Mouse (Mus musculus) embryonic facial prominence, embryonic 15.5 days (tissue): ENCODE results near the gene 4933424G06Rik. TPM values are rescaled to one million over a fixed set of nuclear protein-coding genes. Genes with fewer than 3 reads are reported as not detected.

ENCODE experiments used
- ATAC-seq: fragments of 200-750 bp; cut with Nextera tagmentation; 2 replicates; pipeline ENCODE4 v1.8.0; 2017; ENCODE audit warnings: low read depth, moderate TSS enrichment; ENCODE audit not compliant: insufficient number of reproducible peaks, low FRiP score, low TSS enrichment
- H3K27ac ChIP-seq: fragments of 300-500 bp; sonication (generic); replicated peaks from 2 replicates; pipeline ENCODE4 v1.5.1; 2015; ENCODE audit warnings: mild to moderate bottlenecking, inconsistent platforms
- H3K27me3 ChIP-seq: fragments of 300-500 bp; sonication (generic); 2 replicates; pipeline ENCODE4 v1.6.1; 2015; ENCODE audit warnings: inconsistent platforms
- H3K36me3 ChIP-seq: fragments of 300-500 bp; sonication (generic); 2 replicates; pipeline ENCODE4 v1.6.1; 2015; ENCODE audit warnings: mild to moderate bottlenecking, inconsistent platforms
- H3K4me1 ChIP-seq: fragments of 300-500 bp; sonication (generic); 2 replicates; pipeline ENCODE4 v1.6.1; 2015; ENCODE audit warnings: inconsistent platforms
- H3K4me2 ChIP-seq: fragments of 300-500 bp; sonication (generic); replicated peaks from 2 replicates; pipeline ENCODE4 v1.6.1; 2015; ENCODE audit warnings: mild to moderate bottlenecking, inconsistent platforms
- H3K4me3 ChIP-seq: fragments of 300-500 bp; sonication (generic); replicated peaks from 2 replicates; pipeline ENCODE4 v1.5.1; 2015; ENCODE audit warnings: mild to moderate bottlenecking, inconsistent platforms
- H3K9ac ChIP-seq: fragments of 300-500 bp; sonication (generic); 2 replicates; pipeline ENCODE4 v1.6.1; 2015; ENCODE audit warnings: inconsistent platforms
- H3K9me3 ChIP-seq: fragments of 300-500 bp; sonication (generic); replicated peaks from 2 replicates; pipeline ENCODE4 v1.6.1; 2016; ENCODE audit warnings: inconsistent platforms
- WGBS: fragments of 180-500 bp; shearing (Covaris S2); methylation state at CpG from one replicate; pipeline ENCODE4 v1.1.7; 2015; 5-methylcytosine and 5-hydroxymethylcytosine counted together
- polyA plus RNA-seq: library from polyadenylated mRNA; unstranded; fragments of >200 nt; fragmentation: Nextera tagmentation; extraction: Ambion mirVana; gene quantifications from 2 replicates; pipeline ENCODE4 v1.2.1, GENCODE M21; 2015

4933424G06Rik gene
- polyA plus RNA-seq, 1 experiment from 2014 or later: 0.44 TPM

- no peak overlapping the region for H3K27ac ChIP-seq
- no peak overlapping the region for H3K4me3 ChIP-seq
- no peaks in the 10 kb centered on the region for H3K27me3 ChIP-seq
- peaks cover 10% of the 10 kb centered on the region; the same call in 1 of the 2 replicates for H3K4me1 ChIP-seq
- ATAC-seq: peak; percentile 76; the same call in 1 of the 2 replicates
- WGBS: 9% methylated on average over 13 of the region's 13 CpGs
- no peaks in the 10 kb centered on the region for H3K36me3 ChIP-seq
- H3K4me2 ChIP-seq: no peak overlapping the region
- no peaks in the 10 kb centered on the region for H3K9me3 ChIP-seq
- no peak overlapping the region for H3K9ac ChIP-seq
Measured at GRCm38 (mm10) chr1:36683810-36684467, 26.0 kb upstream of the 4933424G06Rik start.

GRCm38 (mm10) chr1:36690671-36691235 is 19.2 kb upstream of the 4933424G06Rik start:
- peak overlapping the region; percentile 9; the same call in 1 of the 2 replicates for H3K9ac ChIP-seq
- no peak overlapping the region for H3K27ac ChIP-seq
- H3K4me2 ChIP-seq: peak overlapping the region; percentile 67
- peaks cover 24% of the 10 kb centered on the region for H3K36me3 ChIP-seq
- peak overlapping the region; percentile 83 for H3K4me3 ChIP-seq
- ATAC-seq: no peak
- peaks cover 12% of the 10 kb centered on the region for H3K4me1 ChIP-seq
- H3K27me3 ChIP-seq: no peaks in the 10 kb centered on the region
- H3K9me3 ChIP-seq: no peaks in the 10 kb centered on the region
- 61% methylated on average over 11 of the region's 11 CpGs for WGBS

- H3K9ac ChIP-seq: peak within 1 kb of the TSS; percentile 93
- no peaks in the 10 kb centered on the region for H3K27me3 ChIP-seq
- peak within 1 kb of the TSS; percentile 67 for H3K4me2 ChIP-seq
- H3K4me1 ChIP-seq: peaks cover 12% of the 10 kb centered on the region
- H3K36me3 ChIP-seq: peaks cover 24% of the 10 kb centered on the region
- peak within 1 kb of the TSS; percentile 55; the same call in 1 of the 2 replicates for H3K27ac ChIP-seq
- peak within 1 kb of the TSS; percentile 83 for H3K4me3 ChIP-seq
- peak; percentile 96 for ATAC-seq
- WGBS: under 1% methylated on average over 68 of the region's 68 CpGs
- no peaks in the 10 kb centered on the region for H3K9me3 ChIP-seq
Measured at GRCm38 (mm10) chr1:36691271-36692155, 18.4 kb upstream of the 4933424G06Rik start, which contains the start of gene Cox5b. Gene Cox5b, plus strand, starts transcription at chr1:36691449.

GRCm38 (mm10) chr1:36694871-36695270 is 15.1 kb upstream of the 4933424G06Rik start:
- ATAC-seq: no peak
- Histone ChIP-seq H3K27me3 (no peaks in the 10 kb centered on the region), H3K9me3 (no peaks in the 10 kb centered on the region), H3K4me3 (no peak overlapping the region), H3K36me3 (peaks cover 36% of the 10 kb centered on the region), H3K4me2 (no peak overlapping the region), H3K27ac (no peak overlapping the region), H3K4me1 (peaks cover 12% of the 10 kb centered on the region), H3K9ac (no peak overlapping the region)
- WGBS: 84% methylated on average over 6 of the region's 6 CpGs

GRCm38 (mm10) chr1:36696411-36696810 is 13.5 kb upstream of the 4933424G06Rik start:
- Histone ChIP-seq H3K9me3 (no peaks in the 10 kb centered on the region), H3K36me3 (peaks cover 51% of the 10 kb centered on the region), H3K9ac (no peak overlapping the region), H3K27ac (no peak overlapping the region), H3K4me2 (no peak overlapping the region), H3K4me3 (no peak overlapping the region), H3K27me3 (no peaks in the 10 kb centered on the region), H3K4me1 (peaks cover 8% of the 10 kb centered on the region)
- 49% methylated on average over 6 of the region's 6 CpGs for WGBS
- ATAC-seq: no peak

GRCm38 (mm10) chr1:36697030-36697429 is 12.9 kb upstream of the 4933424G06Rik start:
- H3K27me3 ChIP-seq: no peaks in the 10 kb centered on the region
- peaks cover 7% of the 10 kb centered on the region for H3K4me1 ChIP-seq
- ATAC-seq: no peak
- no peak overlapping the region for H3K4me3 ChIP-seq
- H3K9me3 ChIP-seq: no peaks in the 10 kb centered on the region
- H3K27ac ChIP-seq: no peak overlapping the region
- no peak overlapping the region for H3K9ac ChIP-seq
- no peak overlapping the region for H3K4me2 ChIP-seq
- peaks cover 56% of the 10 kb centered on the region for H3K36me3 ChIP-seq
- 58% methylated on average over 5 of the region's 5 CpGs for WGBS

GRCm38 (mm10) chr1:36707166-36707565 is 2.8 kb upstream of the 4933424G06Rik start:
- H3K4me1 ChIP-seq: peaks cover 20% of the 10 kb centered on the region
- no peak overlapping the region for H3K4me3 ChIP-seq
- no peak for ATAC-seq
- H3K9me3 ChIP-seq: no peaks in the 10 kb centered on the region; the same call in 1 of the 2 replicates
- peaks cover 49% of the 10 kb centered on the region for H3K36me3 ChIP-seq
- 58% methylated on average over 2 of the region's 2 CpGs for WGBS
- H3K9ac ChIP-seq: no peak overlapping the region
- H3K27me3 ChIP-seq: no peaks in the 10 kb centered on the region
- no peak overlapping the region for H3K27ac ChIP-seq
- no peak overlapping the region for H3K4me2 ChIP-seq

- no peak for ATAC-seq
- peaks cover 43% of the 10 kb centered on the region for H3K36me3 ChIP-seq
- 62% methylated on average over 3 of the region's 3 CpGs for WGBS
- H3K27me3 ChIP-seq: no peaks in the 10 kb centered on the region
- 0 out of 2 replicates have a peak overlapping the region, but pooled peaks have one; percentile 99 for H3K4me3 ChIP-seq
- H3K4me2 ChIP-seq: peak overlapping the region; percentile 65; the same call in 1 of the 2 replicates
- no peak overlapping the region for H3K9ac ChIP-seq
- peaks cover 20% of the 10 kb centered on the region for H3K4me1 ChIP-seq
- no peak overlapping the region for H3K27ac ChIP-seq
- no peaks in the 10 kb centered on the region; the same call in 1 of the 2 replicates for H3K9me3 ChIP-seq
Measured at GRCm38 (mm10) chr1:36707797-36708196, 2.2 kb upstream of the 4933424G06Rik start.

GRCm38 (mm10) chr1:36708626-36709025 is 1.3 kb upstream of the 4933424G06Rik start:
- WGBS: 78% methylated on average over 1 of the region's 1 CpGs
- peaks cover 20% of the 10 kb centered on the region for H3K4me1 ChIP-seq
- ATAC-seq: no peak
- H3K27ac ChIP-seq: peak overlapping the region; percentile 86; the same call in 1 of the 2 replicates
- peak overlapping the region; percentile 91 for H3K9ac ChIP-seq
- no peaks in the 10 kb centered on the region; the same call in 1 of the 2 replicates for H3K9me3 ChIP-seq
- peaks cover 36% of the 10 kb centered on the region for H3K36me3 ChIP-seq
- H3K4me2 ChIP-seq: peak overlapping the region; percentile 65
- peak overlapping the region; percentile 99 for H3K4me3 ChIP-seq
- no peaks in the 10 kb centered on the region for H3K27me3 ChIP-seq

GRCm38 (mm10) chr1:36709055-36709853 is 695 bp upstream of the 4933424G06Rik start:
- Histone ChIP-seq H3K4me2 (peak overlapping the region; percentile 65), H3K4me3 (peak overlapping the region; percentile 99), H3K9me3 (no peaks in the 10 kb centered on the region; the same call in 1 of the 2 replicates), H3K4me1 (peaks cover 20% of the 10 kb centered on the region), H3K27ac (peak overlapping the region; percentile 86), H3K9ac (peak overlapping the region; percentile 91), H3K27me3 (no peaks in the 10 kb centered on the region), H3K36me3 (peaks cover 29% of the 10 kb centered on the region)
- ATAC-seq: peak; percentile 70
- under 1% methylated on average over 33 of the region's 33 CpGs for WGBS
